Mouse (Mus musculus): ENCODE data around the gene Sh3bp2. TPM values are rescaled to one million over a fixed set of nuclear protein-coding genes. Genes with fewer than 3 reads are reported as not detected.

Sh3bp2 gene
- total and polyA plus RNA-seq, 2 experiments from 2014 or later: 1.5 to 8.2 TPM

- H3K4me2 ChIP-seq (ENCODE audit: low read depth, low read length): no peak overlapping the region
- no peak overlapping the region for H3K9ac ChIP-seq (replicated peaks; ENCODE audit: low read depth, low read length)
- DNase-seq (ENCODE audit: low spot score) (no peak), ATAC-seq (ENCODE audit: insufficient read depth, low read depth) (no peak)
- H3K27me3 ChIP-seq (ENCODE audit: control insufficient read depth, insufficient read depth, low read length): no peaks in the 10 kb centered on the region
- 52% methylated on average over 1 of the region's 1 CpGs for WGBS
- H3K27ac ChIP-seq (ENCODE audit: low read depth): no peak overlapping the region
- H3K4me3 ChIP-seq (ENCODE audit: low read depth, low read length): no peak overlapping the region
- H3K36me3 ChIP-seq (replicated peaks; ENCODE audit: control insufficient read depth, insufficient read depth, low read length): no peaks in the 10 kb centered on the region
- no peaks in the 10 kb centered on the region for H3K4me1 ChIP-seq (ENCODE audit: control insufficient read depth, insufficient read depth)
- TF ChIP-seq CTCF (IDR thresholded peaks at IDR 0.05; ENCODE audit: low read depth): no peak
- TF ChIP-seq EP300 (IDR thresholded peaks at IDR 0.05; ENCODE audit: low read depth): no peak
- no peaks in the 10 kb centered on the region for H3K9me3 ChIP-seq (replicated peaks; ENCODE audit: control insufficient read depth, low read length)
Measured at GRCm38 (mm10) chr5:34542166-34542565, 16.5 kb downstream of the Sh3bp2 start.

GRCm38 (mm10) chr5:34543114-34543513 is 17.5 kb downstream of the Sh3bp2 start:
- Histone ChIP-seq H3K27me3 (ENCODE audit: control insufficient read depth, insufficient read depth, low read length) (no peaks in the 10 kb centered on the region), H3K4me3 (ENCODE audit: low read depth, low read length) (no peak overlapping the region), H3K27ac (ENCODE audit: low read depth) (no peak overlapping the region), H3K9ac (replicated peaks; ENCODE audit: low read depth, low read length) (no peak overlapping the region), H3K4me2 (ENCODE audit: low read depth, low read length) (no peak overlapping the region), H3K4me1 (ENCODE audit: control insufficient read depth, insufficient read depth) (no peaks in the 10 kb centered on the region), H3K36me3 (replicated peaks; ENCODE audit: control insufficient read depth, insufficient read depth, low read length) (no peaks in the 10 kb centered on the region), H3K9me3 (replicated peaks; ENCODE audit: control insufficient read depth, low read length) (no peaks in the 10 kb centered on the region)
- ATAC-seq (ENCODE audit: insufficient read depth, low read depth): no peak
- 40% methylated on average over 4 of the region's 4 CpGs for WGBS
- no peak for DNase-seq (ENCODE audit: low spot score)
- no peak for TF ChIP-seq CTCF (IDR thresholded peaks at IDR 0.05; ENCODE audit: low read depth)
- no peak for TF ChIP-seq EP300 (IDR thresholded peaks at IDR 0.05; ENCODE audit: low read depth)

DNA sequence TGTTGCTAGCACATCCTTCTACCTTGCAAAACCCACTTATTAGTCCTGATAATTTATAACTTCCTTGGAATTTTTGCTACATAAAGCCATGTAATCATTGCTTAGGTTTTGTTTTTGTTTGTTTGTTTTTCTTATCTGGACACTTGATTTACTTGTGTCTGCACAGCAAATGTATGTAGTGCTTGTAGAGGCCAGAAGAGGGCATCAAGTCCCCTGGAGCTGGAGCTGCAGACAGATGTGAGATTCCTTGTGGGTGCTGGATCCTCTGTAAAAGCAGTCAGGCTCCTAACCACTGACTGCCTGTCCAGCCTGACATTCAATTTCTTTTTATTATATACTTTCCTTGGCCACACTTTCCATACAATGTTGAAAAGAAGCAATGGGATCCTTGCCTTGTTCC is 21.8 kb downstream of the Sh3bp2 start:
- DNase-seq (ENCODE audit: low spot score): peak; percentile 46
- no peak overlapping the region for H3K27ac ChIP-seq (ENCODE audit: low read depth)
- peaks cover 11% of the 10 kb centered on the region; the same call in 1 of the 2 replicates for H3K4me1 ChIP-seq (ENCODE audit: control insufficient read depth, insufficient read depth)
- no peaks in the 10 kb centered on the region for H3K27me3 ChIP-seq (ENCODE audit: control insufficient read depth, insufficient read depth, low read length)
- TF ChIP-seq EP300 (IDR thresholded peaks at IDR 0.05; ENCODE audit: low read depth) (no peak), CTCF (IDR thresholded peaks at IDR 0.05; ENCODE audit: low read depth) (peak; percentile 59)
- ATAC-seq (ENCODE audit: insufficient read depth, low read depth): no peak
- H3K36me3 ChIP-seq (replicated peaks; ENCODE audit: control insufficient read depth, insufficient read depth, low read length): no peaks in the 10 kb centered on the region
- H3K4me3 ChIP-seq (ENCODE audit: low read depth, low read length): no peak overlapping the region
- H3K9me3 ChIP-seq (replicated peaks; ENCODE audit: control insufficient read depth, low read length): no peaks in the 10 kb centered on the region
- H3K4me2 ChIP-seq (ENCODE audit: low read depth, low read length): no peak overlapping the region
- H3K9ac ChIP-seq (replicated peaks; ENCODE audit: low read depth, low read length): no peak overlapping the region

DNA sequence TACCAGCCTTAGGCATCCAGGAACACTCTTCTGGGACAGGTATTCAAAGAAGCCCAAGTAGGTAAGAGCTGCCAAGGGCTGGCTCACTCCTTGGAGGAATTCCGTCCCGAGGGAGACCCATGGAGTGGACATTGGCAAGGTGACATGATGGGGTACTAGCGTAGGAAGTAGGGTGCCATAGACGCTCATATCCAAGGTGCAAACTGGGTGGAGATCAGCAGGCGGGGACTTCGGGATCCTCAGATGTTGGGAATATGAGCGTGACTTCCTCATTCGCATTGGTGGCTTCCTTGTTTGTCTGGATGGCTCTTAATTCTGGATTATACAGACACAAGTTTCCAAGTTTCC is 23.5 kb downstream of the Sh3bp2 start:
- WGBS: 22% methylated on average over 8 of the region's 8 CpGs
- no peaks in the 10 kb centered on the region for H3K9me3 ChIP-seq (replicated peaks; ENCODE audit: control insufficient read depth, low read length)
- ATAC-seq (ENCODE audit: insufficient read depth, low read depth) (no peak), DNase-seq (ENCODE audit: low spot score) (no peak)
- no peak for TF ChIP-seq CTCF (IDR thresholded peaks at IDR 0.05; ENCODE audit: low read depth)
- peaks cover 11% of the 10 kb centered on the region; the same call in 1 of the 2 replicates for H3K4me1 ChIP-seq (ENCODE audit: control insufficient read depth, insufficient read depth)
- H3K4me3 ChIP-seq (ENCODE audit: low read depth, low read length): peak overlapping the region; percentile 66
- H3K4me2 ChIP-seq (ENCODE audit: low read depth, low read length): peak overlapping the region; percentile 88
- no peak overlapping the region for H3K27ac ChIP-seq (ENCODE audit: low read depth)
- no peaks in the 10 kb centered on the region for H3K27me3 ChIP-seq (ENCODE audit: control insufficient read depth, insufficient read depth, low read length)
- H3K9ac ChIP-seq (replicated peaks; ENCODE audit: low read depth, low read length): peak overlapping the region; percentile 80
- no peaks in the 10 kb centered on the region for H3K36me3 ChIP-seq (replicated peaks; ENCODE audit: control insufficient read depth, insufficient read depth, low read length)

GRCm38 (mm10) chr5:34549483-34550221 is 24.0 kb downstream of the Sh3bp2 start:
- H3K36me3 ChIP-seq (replicated peaks; ENCODE audit: control insufficient read depth, insufficient read depth, low read length): no peaks in the 10 kb centered on the region
- ATAC-seq (ENCODE audit: insufficient read depth, low read depth) (peak; percentile 64), DNase-seq (ENCODE audit: low spot score) (peak; percentile 18)
- no peak for TF ChIP-seq CTCF (IDR thresholded peaks at IDR 0.05; ENCODE audit: low read depth)
- TF ChIP-seq EP300 (IDR thresholded peaks at IDR 0.05; ENCODE audit: low read depth): no peak
- H3K27me3 ChIP-seq (ENCODE audit: control insufficient read depth, insufficient read depth, low read length): no peaks in the 10 kb centered on the region
- no peaks in the 10 kb centered on the region for H3K9me3 ChIP-seq (replicated peaks; ENCODE audit: control insufficient read depth, low read length)
- H3K4me2 ChIP-seq (ENCODE audit: low read depth, low read length): peak overlapping the region; percentile 88
- H3K4me3 ChIP-seq (ENCODE audit: low read depth, low read length): peak overlapping the region; percentile 66
- H3K4me1 ChIP-seq (ENCODE audit: control insufficient read depth, insufficient read depth): peaks cover 11% of the 10 kb centered on the region; the same call in 1 of the 2 replicates
- H3K9ac ChIP-seq (replicated peaks; ENCODE audit: low read depth, low read length): peak overlapping the region; percentile 80
- H3K27ac ChIP-seq (ENCODE audit: low read depth): no peak overlapping the region
- WGBS: under 1% methylated on average over 32 of the region's 49 CpGs

GRCm38 (mm10) chr5:34550251-34550650 is 24.6 kb downstream of the Sh3bp2 start:
- Histone ChIP-seq H3K4me3 (ENCODE audit: low read depth, low read length) (peak overlapping the region; percentile 66), H3K27me3 (ENCODE audit: control insufficient read depth, insufficient read depth, low read length) (no peaks in the 10 kb centered on the region), H3K9ac (replicated peaks; ENCODE audit: low read depth, low read length) (no peak overlapping the region), H3K27ac (ENCODE audit: low read depth) (no peak overlapping the region), H3K9me3 (replicated peaks; ENCODE audit: control insufficient read depth, low read length) (no peaks in the 10 kb centered on the region), H3K4me2 (ENCODE audit: low read depth, low read length) (peak overlapping the region; percentile 88), H3K4me1 (ENCODE audit: control insufficient read depth, insufficient read depth) (peaks cover 11% of the 10 kb centered on the region; the same call in 1 of the 2 replicates), H3K36me3 (replicated peaks; ENCODE audit: control insufficient read depth, insufficient read depth, low read length) (0 out of 2 replicates have a peak, but pooled peaks cover 2% of the 10 kb centered on the region)
- DNase-seq (ENCODE audit: low spot score) (no peak), ATAC-seq (ENCODE audit: insufficient read depth, low read depth) (no peak)
- WGBS: 46% methylated on average over 6 of the region's 6 CpGs
- TF ChIP-seq EP300 (IDR thresholded peaks at IDR 0.05; ENCODE audit: low read depth) (no peak), CTCF (IDR thresholded peaks at IDR 0.05; ENCODE audit: low read depth) (no peak)
